Mouse (Mus musculus): ENCODE data around the gene Frrs1l. TPM values are rescaled to one million over a fixed set of nuclear protein-coding genes. Genes with fewer than 3 reads are reported as not detected.

Frrs1l gene
- total and polyA plus RNA-seq, 3 experiments = not detected

GRCm38 (mm10) chr4:56907671-56908070 is 82.5 kb downstream of the Frrs1l start:
- dilution Hi-C loops (cut with MboI; ENCODE audit: extremely low pct_ligation_motif_present, extremely low pct_unique_long_range_greater_than_20kb, low sequenced_read_pairs) = no loop called here
- Histone ChIP-seq H3K79me2 (replicated peaks; ENCODE audit: control insufficient read depth, extremely low read depth, insufficient read depth, poor library complexity, severe bottlenecking) (no peaks in the 10 kb centered on the region), H3K36me3 (replicated peaks in 1 of 2; ENCODE audit: control insufficient read depth in 1 of 2, insufficient read depth in 1 of 2, low read length in 1 of 2) (peaks cover 35 to 70% of the 10 kb centered on the region in 2 experiments), H3K4me1 (ENCODE audit: control insufficient read depth in 1 of 2, insufficient read depth in 2 of 2) (peaks cover 23 to 51% of the 10 kb centered on the region in 2 experiments), H3K9me3 (replicated peaks; ENCODE audit: low read length) (no peaks in the 10 kb centered on the region), H3K9ac (ENCODE audit: insufficient read depth, low read depth) (no peak overlapping the region), H3K4me3 (replicated peaks in 1 of 3; ENCODE audit: low read depth in 2 of 3, low read length in 2 of 3, poor library complexity in 1 of 3) (no peak overlapping the region), H3K27me3 (replicated peaks) (no peaks in the 10 kb centered on the region), H3K27ac (ENCODE audit: insufficient read depth, low read depth) (no peak overlapping the region), H3K4me2 (ENCODE audit: insufficient read depth, low read depth, poor library complexity, severe bottlenecking) (no peak overlapping the region)
- DNase-seq (ENCODE audit: extremely low read depth) = no peak
- in situ Hi-C loops (cut with MboI; ENCODE audit: low pct_ligation_motif_present, low pct_unique_long_range_greater_than_20kb, low sequenced_read_pairs) = no loop called here
- TF ChIP-seq ZKSCAN1 (IDR thresholded peaks at IDR 0.05; ENCODE audit: borderline replicate concordance, low read depth, low read length) = no peak

Other genes starting within 250 kb of the Frrs1l start
- gene Actl7b, start 248.9 kb downstream of the Frrs1l start, total RNA-seq (2012; rRNA removed) = 0.08 and 0.13 TPM in 2 replicates
- gene Actl7b, start 248.9 kb downstream of the Frrs1l start, total RNA-seq (2014; rRNA removed) = 0.16 TPM in 1 of 2 replicates, not detected in the other
- gene Actl7b, start 248.9 kb downstream of the Frrs1l start, polyA plus RNA-seq (2012; ENCODE audit: insufficient read length, low read depth) = 0.21 and 0.23 TPM in 2 replicates
- gene Actl7a, start 247.0 kb downstream of the Frrs1l start, total RNA-seq (2012; rRNA removed) = 0.08 and 0.13 TPM in 2 replicates
- not detected in 2 replicates for gene Actl7a, start 247.0 kb downstream of the Frrs1l start, total RNA-seq (2014; rRNA removed)
- not detected in 2 replicates for gene Actl7a, start 247.0 kb downstream of the Frrs1l start, polyA plus RNA-seq (2012; ENCODE audit: insufficient read length, low read depth)
- 58.1 and 68.0 TPM in 2 replicates for gene Elp1, start 188.1 kb downstream of the Frrs1l start, total RNA-seq (2012; rRNA removed)
- 88.4 and 98.2 TPM in 2 replicates for gene Elp1, start 188.1 kb downstream of the Frrs1l start, total RNA-seq (2014; rRNA removed)
- gene Elp1, start 188.1 kb downstream of the Frrs1l start, polyA plus RNA-seq (2012; ENCODE audit: insufficient read length, low read depth) = 54.3 and 58.2 TPM in 2 replicates
- gene Fam206a, start 188.0 kb downstream of the Frrs1l start, total RNA-seq (2012; rRNA removed) = 8.2 and 11.1 TPM in 2 replicates
- 6.0 and 7.9 TPM in 2 replicates for gene Fam206a, start 188.0 kb downstream of the Frrs1l start, total RNA-seq (2014; rRNA removed)
- gene Fam206a, start 188.0 kb downstream of the Frrs1l start, polyA plus RNA-seq (2012; ENCODE audit: insufficient read length, low read depth) = 26.1 and 29.4 TPM in 2 replicates
- 3.3 and 4.0 TPM in 2 replicates for gene Ctnnal1, start 125.2 kb downstream of the Frrs1l start, total RNA-seq (2012; rRNA removed)
- 5.2 and 5.3 TPM in 2 replicates for gene Ctnnal1, start 125.2 kb downstream of the Frrs1l start, total RNA-seq (2014; rRNA removed)
- 4.2 and 4.9 TPM in 2 replicates for gene Ctnnal1, start 125.2 kb downstream of the Frrs1l start, polyA plus RNA-seq (2012; ENCODE audit: insufficient read length, low read depth)
- gene Tmem245, start 43.0 kb downstream of the Frrs1l start, total RNA-seq (2012; rRNA removed) = 8.4 and 9.0 TPM in 2 replicates
- gene Tmem245, start 43.0 kb downstream of the Frrs1l start, total RNA-seq (2014; rRNA removed) = 4.0 and 4.4 TPM in 2 replicates
- 4.7 and 5.6 TPM in 2 replicates for gene Tmem245, start 43.0 kb downstream of the Frrs1l start, polyA plus RNA-seq (2012; ENCODE audit: insufficient read length, low read depth)
- 2.1 and 4.9 TPM in 2 replicates for gene Epb41l4b, start 153.0 kb upstream of the Frrs1l start, total RNA-seq (2012; rRNA removed)
- 0.93 and 1.1 TPM in 2 replicates for gene Epb41l4b, start 153.0 kb upstream of the Frrs1l start, total RNA-seq (2014; rRNA removed)
- gene Epb41l4b, start 153.0 kb upstream of the Frrs1l start, polyA plus RNA-seq (2012; ENCODE audit: insufficient read length, low read depth) = 1.1 and 2.0 TPM in 2 replicates